Mouse (Mus musculus) ES-Bruce4 (cell line): ENCODE results near the gene Larp4.

ENCODE experiments used
- CTCF ChIP-seq: IDR thresholded peaks from one replicate; pipeline ENCODE4 v1.8.1; 2011; ENCODE audit warnings: low read depth, low read length
- POLR2A ChIP-seq: IDR thresholded peaks from one replicate; pipeline ENCODE4 v1.8.1; 2011; ENCODE audit warnings: low read length; ENCODE audit not compliant: insufficient read depth

DNA sequence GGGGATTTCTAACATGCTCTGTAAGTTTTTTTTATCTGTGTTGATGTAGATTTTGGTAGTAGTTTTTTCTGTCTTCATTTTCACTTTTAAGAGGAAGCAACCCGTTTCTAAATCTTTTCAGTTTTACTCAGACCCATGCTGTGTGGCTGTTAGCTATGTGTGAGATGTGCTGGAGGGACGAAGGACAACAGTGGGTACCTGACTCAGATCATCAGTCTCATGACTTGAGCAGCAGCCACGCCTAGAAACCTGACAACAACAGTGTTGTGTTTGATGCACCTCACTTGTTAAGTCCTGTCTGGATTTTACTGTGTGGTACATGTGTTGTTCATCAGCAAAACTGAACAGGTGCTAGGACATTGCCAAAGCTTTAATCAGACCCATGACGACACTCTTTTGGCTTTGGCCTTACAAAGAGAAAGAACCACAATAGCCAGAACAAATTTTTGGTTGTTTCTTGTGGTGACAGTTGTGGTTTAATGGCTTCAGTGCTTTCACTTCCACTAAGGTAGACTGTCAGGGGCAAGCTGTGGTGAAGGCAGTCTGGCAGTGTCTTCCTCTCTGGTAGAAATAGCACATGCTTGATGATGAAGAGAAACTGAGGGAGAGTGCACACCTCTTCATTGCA is 90.8 kb downstream of the Larp4 start:
- TF ChIP-seq POLR2A (no peak), CTCF (no peak)
